Mouse (Mus musculus) layer of hippocampus, postnatal 36 days (tissue): Measurements from ENCODE around the gene Fhit. TPM values are rescaled to one million over a fixed set of nuclear protein-coding genes. Genes with fewer than 3 reads are reported as not detected.

Source experiments
- DNase-seq, 2 experiments: peaks; one replicate each; pipeline ENCODE4 v3.0.0; 2022
- total RNA-seq, 2 experiments: library from RNA; stranded (reverse); gene quantifications; 2 replicates each; pipeline ENCODE4 v1.2.3; 2021

Fhit gene
- total RNA-seq, 2 experiments from 2014 or later, result 4.8 to 6.8 TPM

- DNase-seq, result no peak
These were observed 460.1 kb downstream of the Fhit start for GRCm38 (mm10) chr14:10701707-10702106.

GRCm38 (mm10) chr14:10680041-10680440, 481.8 kb downstream of the Fhit start:
- DNase-seq, result peak; percentile 33 to 48

- DNase-seq, result no peak
These were observed 482.2 kb downstream of the Fhit start for GRCm38 (mm10) chr14:10679638-10680037.

GRCm38 (mm10) chr14:10677627-10678026, 484.2 kb downstream of the Fhit start:
- peak in 1 of 2 experiments; percentile 10 for DNase-seq

GRCm38 (mm10) chr14:10660247-10660646, 501.6 kb downstream of the Fhit start:
- DNase-seq, result no peak

- DNase-seq, result no peak
These were observed 502.5 kb downstream of the Fhit start for GRCm38 (mm10) chr14:10659326-10659725.

GRCm38 (mm10) chr14:10658219-10658618, 503.6 kb downstream of the Fhit start:
- no peak for DNase-seq

GRCm38 (mm10) chr14:10657364-10657763, 504.5 kb downstream of the Fhit start:
- no peak for DNase-seq

GRCm38 (mm10) chr14:10655842-10656241, 506.0 kb downstream of the Fhit start:
- DNase-seq, result no peak

GRCm38 (mm10) chr14:10647832-10648231, 514.0 kb downstream of the Fhit start:
- no peak for DNase-seq

- DNase-seq, result no peak
These were observed 530.1 kb downstream of the Fhit start for GRCm38 (mm10) chr14:10631783-10632182.

- DNase-seq, result no peak
These were observed 530.9 kb downstream of the Fhit start for GRCm38 (mm10) chr14:10630831-10631360.

- DNase-seq, result no peak
These were observed 568.4 kb downstream of the Fhit start for GRCm38 (mm10) chr14:10593467-10593866.

GRCm38 (mm10) chr14:10568937-10569552, 592.8 kb downstream of the Fhit start:
- DNase-seq, result no peak

- no peak for DNase-seq
These were observed 594.1 kb downstream of the Fhit start for GRCm38 (mm10) chr14:10567771-10568170.

GRCm38 (mm10) chr14:10554755-10555154, 607.1 kb downstream of the Fhit start:
- DNase-seq, result no peak

GRCm38 (mm10) chr14:10548632-10549031, 613.2 kb downstream of the Fhit start:
- DNase-seq, result no peak

- no peak for DNase-seq
These were observed 615.9 kb downstream of the Fhit start for GRCm38 (mm10) chr14:10545916-10546315.

GRCm38 (mm10) chr14:10534862-10535261, 627.0 kb downstream of the Fhit start:
- no peak for DNase-seq

- DNase-seq, result no peak
These were observed 629.9 kb downstream of the Fhit start for GRCm38 (mm10) chr14:10531748-10532500.

- no peak for DNase-seq
These were observed 635.0 kb downstream of the Fhit start for GRCm38 (mm10) chr14:10526800-10527199.

GRCm38 (mm10) chr14:10525786-10526185, 636.0 kb downstream of the Fhit start:
- DNase-seq, result no peak

GRCm38 (mm10) chr14:10514026-10514425, 647.8 kb downstream of the Fhit start:
- DNase-seq, result no peak

GRCm38 (mm10) chr14:10509252-10509651, 652.6 kb downstream of the Fhit start:
- no peak for DNase-seq
